Mouse (Mus musculus): ENCODE measurements around the gene Olfr1390.
"Not testable (repeated sequence)": the region's sequence is repeated elsewhere in the genome, so short reads cannot be mapped to it uniquely, and the experiment has no call there.

Olfr1390 gene

DNA sequence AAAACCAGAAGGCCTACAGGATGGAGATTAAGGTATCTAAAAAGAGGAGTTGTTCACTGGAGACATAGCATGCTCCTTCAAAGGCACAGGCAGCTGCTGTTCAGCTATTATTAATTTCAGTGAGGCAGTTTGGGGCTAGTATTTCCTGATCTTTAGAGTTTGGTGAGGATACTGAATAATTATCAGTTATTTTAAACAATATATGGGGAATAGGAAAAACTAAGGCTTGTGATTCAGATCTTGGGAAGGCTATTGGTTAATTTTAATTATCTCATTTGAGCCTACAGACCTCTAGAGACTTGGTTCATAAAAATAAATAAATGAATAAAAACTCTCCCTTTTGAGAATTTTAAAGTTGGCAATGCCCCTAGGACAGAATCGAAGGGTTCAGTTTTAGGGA is at the start of gene Olfr1390:
Olfr1390 (plus strand) TSS at position 301 of the 400 bp plus-strand sequence.
- DNase-seq, result no peak

DNA sequence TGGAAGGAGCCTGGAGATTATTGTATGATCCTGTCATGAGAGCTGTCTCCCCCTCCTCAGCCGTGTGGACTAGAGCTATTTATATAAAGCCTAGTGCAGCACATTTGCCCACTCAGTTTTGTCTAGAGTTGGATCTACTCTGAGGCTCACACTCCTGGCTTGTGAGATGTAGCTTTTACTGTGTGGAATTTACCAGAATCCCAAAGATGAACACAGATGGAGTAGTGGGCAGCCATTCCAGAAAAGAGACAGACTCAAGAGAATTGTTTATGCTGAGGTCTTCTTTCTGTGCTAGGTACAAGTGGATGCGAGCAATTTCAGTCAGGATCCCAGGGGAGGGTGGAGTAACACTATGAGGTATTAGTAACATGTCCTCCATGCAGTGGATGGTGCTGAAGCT is 47.7 kb upstream of the Olfr1390 start:
- no peak for DNase-seq

DNA sequence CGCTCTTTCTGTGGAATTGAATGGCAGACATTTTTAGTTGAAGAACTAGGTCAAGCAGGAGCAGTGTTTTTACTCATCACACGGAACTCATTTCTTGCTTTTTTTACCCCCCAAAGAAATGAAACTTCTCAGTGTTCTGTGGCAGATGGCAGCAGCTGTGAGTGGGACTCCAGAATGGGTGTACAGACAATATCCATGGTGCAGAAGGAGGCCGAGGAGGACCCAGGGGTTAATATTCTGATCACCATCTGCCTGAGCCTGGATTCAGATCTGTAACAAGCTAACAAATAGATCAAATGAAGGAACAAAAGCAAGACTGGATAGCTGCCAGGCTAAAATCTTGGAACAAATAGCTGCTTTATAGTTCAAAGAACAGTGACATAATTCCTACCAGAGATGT is 42.2 kb upstream of the Olfr1390 start:
- DNase-seq, result no peak

DNA sequence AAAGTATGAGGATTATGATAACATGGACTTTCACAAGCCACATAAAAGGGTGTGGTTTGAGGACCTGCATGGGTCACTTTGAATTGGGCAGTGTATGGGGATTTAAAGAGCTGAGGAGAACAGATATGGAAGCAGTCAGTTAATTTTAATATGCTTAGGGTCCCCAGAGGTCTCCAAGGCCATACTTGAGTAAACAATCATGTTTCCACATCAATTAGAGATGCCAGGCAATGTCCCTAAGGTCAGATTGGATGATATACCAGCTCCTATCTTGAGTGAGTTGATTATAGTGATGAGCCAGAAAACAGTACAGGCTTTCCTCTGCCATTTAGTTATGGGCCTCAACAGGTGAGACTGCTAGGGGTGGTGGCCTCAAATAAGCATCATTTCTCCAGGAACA is 30.5 kb upstream of the Olfr1390 start, which contains the start of gene Olfr10:
Olfr10 (plus strand) TSS at position 301 of the 400 bp plus-strand sequence.
- no peak for DNase-seq

DNA sequence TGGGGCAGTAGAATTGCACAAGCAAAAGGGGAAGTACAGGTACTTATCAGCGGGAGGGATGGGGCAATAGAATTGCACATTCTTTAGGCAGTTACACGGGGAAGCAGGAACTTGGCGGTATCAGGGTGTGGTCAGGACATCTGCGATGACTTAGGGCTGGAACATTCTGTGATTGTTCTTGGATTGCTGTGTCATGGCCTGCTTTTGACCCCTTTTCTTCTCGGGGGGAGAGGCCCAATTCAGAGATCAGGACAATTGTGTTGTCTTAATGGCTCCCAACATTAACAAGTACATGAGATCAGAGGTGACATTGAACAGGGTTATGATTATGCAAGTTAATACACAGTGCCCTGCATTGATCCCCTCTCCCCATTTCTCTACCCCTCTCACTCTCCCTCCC is 26.4 kb upstream of the Olfr1390 start:
- not testable (repeated sequence) for DNase-seq

DNA sequence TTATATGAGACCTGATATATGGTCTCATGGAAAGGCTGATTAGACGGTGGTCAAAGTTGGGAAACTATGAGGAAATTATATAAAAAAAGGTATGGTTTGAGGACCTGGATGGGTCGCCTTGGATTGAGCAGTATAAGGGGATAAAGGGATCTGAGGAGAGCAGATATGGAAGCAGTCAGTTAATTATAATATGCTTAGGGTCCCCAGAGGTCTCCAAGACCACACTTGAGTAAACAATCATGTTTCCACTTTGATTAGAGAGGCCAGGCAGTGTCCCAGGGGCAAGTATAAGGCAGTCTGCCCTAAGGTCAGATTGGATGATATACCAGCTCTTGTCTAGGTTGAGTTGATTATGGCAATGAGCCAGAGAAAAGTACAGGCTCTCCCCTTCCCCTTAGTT is 12.5 kb upstream of the Olfr1390 start, which contains the start of gene Olfr1391:
Olfr1391 (plus strand) TSS at position 301 of the 400 bp plus-strand sequence.
- DNase-seq, result no peak

DNA sequence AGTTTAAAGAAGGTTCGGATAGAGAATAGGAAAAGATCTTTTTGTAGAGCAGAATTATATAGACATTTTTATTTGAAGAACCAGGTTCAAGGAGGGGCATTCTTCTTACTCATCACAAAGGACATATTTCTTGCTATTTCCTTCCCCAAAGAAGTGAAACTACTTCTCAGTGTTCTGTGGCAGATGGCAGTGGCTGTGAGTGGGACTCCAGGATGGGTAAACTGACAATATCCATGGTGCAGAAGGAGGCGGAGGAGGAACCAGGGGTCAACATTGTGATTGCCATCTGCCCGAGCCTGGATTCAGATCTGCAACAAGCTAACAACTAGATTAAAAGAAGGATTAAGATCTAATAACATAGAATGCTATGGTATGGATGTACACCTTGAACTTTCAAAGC is 8.3 kb upstream of the Olfr1390 start:
- no peak for DNase-seq

DNA sequence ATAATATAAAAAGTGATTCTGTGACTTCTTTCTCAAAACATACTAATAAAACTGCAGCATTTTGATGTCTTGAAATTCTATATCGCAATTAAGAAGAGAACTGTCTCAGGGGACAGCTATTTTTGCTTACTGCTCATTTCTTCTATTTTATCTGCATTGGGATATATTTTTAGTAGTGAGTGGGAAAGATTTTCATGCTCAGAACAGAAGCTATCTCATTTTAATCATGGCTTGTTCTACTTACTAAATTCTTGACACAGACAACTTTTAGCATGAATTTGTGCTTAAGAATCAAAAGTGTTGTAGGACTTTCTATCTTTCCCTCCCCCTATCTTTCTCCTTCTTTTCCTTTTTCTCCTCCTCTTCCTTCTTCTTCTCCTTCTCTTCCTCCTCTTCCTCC is 5.3 kb upstream of the Olfr1390 start:
- no peak for DNase-seq

DNA sequence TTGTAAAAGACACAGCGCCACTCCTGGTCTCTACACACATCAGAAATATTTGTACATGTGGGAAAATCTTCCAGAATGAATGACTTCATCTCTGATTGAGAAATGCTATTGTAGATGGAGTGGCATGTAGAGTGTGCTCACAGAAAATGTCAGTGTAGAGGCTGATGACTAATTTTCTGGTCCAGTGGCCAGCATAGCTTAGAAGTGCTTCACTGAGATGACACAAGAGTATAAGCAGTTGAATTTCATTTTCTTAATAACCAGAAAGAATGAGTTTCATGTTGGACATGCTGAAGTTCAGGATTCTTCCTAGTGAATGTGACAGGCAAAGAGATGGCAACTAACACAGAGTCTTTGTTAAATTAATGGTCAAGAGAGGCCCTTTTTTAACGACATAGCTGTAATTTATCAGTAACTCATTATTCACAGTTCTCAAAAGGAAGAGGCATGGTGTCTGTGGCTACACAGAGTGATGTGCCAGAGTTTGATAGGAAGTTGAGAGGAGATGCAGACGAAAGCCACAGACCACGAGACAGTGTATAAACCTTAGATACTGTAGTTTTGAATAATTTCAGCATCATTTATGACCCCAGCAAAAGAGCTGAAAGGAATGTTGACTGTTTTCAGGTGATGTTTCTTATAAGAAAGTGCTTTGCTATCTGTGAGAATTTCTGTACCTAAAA is 2.3 kb downstream of the Olfr1390 start:
- no peak for DNase-seq

DNA sequence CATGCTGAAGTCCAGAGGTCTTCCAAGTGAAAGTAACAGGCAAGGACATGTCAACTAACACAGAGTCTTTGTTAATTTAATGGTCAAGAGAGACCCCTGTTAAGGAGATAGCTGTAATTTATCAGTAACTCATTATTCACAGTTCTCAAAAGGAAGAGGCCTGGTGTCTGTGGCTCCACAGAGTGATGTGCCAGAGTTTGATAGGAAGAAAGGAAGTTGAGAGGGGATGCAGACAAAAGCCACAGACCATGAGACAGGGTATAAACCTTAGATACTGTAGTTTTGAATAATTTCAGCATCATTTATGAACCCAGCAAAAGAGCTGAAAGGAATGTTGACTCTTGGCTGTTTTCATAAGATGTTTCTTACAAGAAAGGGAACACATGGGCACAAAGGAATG is 48.1 kb downstream of the Olfr1390 start:
- no peak for DNase-seq

DNA sequence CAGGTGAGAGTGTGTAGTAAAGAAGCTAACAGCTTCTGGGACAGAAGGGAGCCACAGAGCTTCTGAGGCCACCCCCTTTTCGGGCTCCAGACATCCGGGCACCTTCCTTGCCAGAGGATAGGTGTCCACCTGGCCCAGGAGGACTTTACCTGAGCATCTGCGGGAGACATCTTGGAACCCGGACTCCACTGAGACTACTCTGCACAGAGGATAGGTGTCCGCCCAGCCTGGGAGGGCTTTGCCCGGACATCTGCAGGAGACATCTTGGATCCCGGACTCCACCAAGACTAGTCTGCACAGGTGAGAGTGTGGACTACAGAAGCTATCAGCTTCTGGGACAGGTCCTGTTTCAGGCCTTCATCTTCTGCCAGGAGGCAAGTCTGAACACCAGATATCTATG is 51.1 kb downstream of the Olfr1390 start:
- not testable (repeated sequence) for DNase-seq
